Mouse (Mus musculus): ENCODE data around the gene Ak3. TPM values are rescaled to one million over a fixed set of nuclear protein-coding genes. Genes with fewer than 3 reads are reported as not detected.
"Not testable (repeated sequence)": the region's sequence is repeated elsewhere in the genome, so short reads cannot be mapped to it uniquely, and the experiment has no call there.

The Ak3 gene
- polyA plus RNA-seq, 1 experiment from 2014 or later, result 76.8 TPM

DNA sequence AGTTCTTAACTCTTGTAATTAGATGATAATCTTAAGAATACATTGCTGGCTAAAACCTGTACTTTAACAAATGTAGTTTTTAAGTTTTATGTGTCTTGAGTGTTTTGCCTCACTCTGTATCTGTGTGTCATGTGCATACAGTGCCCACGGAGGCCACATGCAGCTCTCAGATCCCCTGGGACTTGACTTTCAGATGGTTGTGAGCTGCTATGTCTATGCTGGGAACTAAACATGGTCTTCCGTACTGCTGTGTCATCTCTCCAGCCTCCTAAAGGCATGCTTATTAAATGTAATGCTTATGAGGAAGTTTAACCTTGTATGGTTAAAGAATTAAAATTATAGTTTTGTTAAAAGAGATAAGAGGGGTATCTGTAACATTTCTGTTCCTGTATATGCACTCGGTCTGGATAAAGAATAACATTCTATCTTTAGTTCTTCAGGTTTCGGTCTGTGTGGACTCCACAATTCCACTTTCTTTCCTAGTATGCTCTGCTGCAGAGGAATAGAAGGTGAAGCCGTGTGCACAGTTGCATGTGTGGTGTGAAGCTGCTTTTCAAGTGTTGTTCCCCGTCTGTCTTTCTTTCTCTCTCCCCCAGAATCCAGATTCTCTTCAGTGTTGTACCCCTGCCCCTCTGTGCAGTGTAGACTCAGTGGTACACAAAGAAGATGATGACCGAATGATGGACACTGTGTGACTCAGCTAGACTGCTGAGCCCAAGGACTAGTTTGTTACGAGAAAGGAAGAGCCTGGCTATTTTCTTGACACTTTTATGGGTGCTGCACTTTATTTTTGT, 32.2 kb downstream of the Ak3 start:
- Histone ChIP-seq H3K36me3 (ENCODE audit: control insufficient read depth, insufficient read depth, low read length) (peaks cover 72% of the 10 kb centered on the region), H3K9ac (ENCODE audit: low read length) (no peak overlapping the region), H3K9me3 (replicated peaks; ENCODE audit: control insufficient read depth, low read length) (no peaks in the 10 kb centered on the region), H3K4me3 (ENCODE audit: low read depth, low read length) (no peak overlapping the region), H3K27me3 (replicated peaks; ENCODE audit: control insufficient read depth, insufficient read depth, low read length) (no peaks in the 10 kb centered on the region), H3K27ac (ENCODE audit: low read depth, low read length) (no peak overlapping the region), H3K4me1 (ENCODE audit: control insufficient read depth, insufficient read depth, low read length) (no peaks in the 10 kb centered on the region), H3K4me2 (ENCODE audit: low read length) (no peak overlapping the region)
- 92% methylated on average over 8 of the region's 8 CpGs for WGBS
- DNase-seq (ENCODE audit: low spot score), result no peak
- ATAC-seq, result no peak

DNA sequence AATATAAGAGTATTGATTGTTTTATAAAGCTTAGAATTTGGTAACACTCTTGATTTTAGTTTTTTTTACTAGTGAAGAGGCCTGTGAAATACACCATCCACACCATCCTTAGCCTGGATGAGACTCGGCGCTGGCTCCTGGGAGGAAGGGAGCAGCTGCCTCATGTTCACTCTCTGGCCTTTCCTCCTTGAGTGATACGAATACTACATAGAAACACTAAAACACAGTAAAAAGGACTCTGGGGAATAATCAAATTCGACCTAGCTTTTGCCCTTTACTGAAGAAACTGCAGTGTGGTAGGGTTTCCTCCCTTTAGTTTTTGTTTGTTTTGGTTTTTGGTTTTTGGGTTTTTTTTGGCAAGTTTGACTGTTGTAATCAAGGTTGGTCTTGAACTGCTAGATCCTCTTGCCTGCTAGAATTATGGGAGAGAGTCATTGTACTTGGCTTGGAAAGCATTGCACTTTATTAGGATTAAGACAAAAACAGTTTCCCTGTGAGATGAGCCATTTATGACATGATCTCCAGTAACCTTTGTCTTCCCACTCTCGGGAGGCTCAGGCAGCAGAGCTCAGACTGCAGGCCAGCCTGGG, 33.2 kb downstream of the Ak3 start:
- ATAC-seq, result no peak
- H3K9ac ChIP-seq (ENCODE audit: low read length), result no peak overlapping the region
- no peak for DNase-seq (ENCODE audit: low spot score)
- H3K9me3 ChIP-seq (replicated peaks; ENCODE audit: control insufficient read depth, low read length), result no peaks in the 10 kb centered on the region
- no peak overlapping the region for H3K4me3 ChIP-seq (ENCODE audit: low read depth, low read length)
- H3K4me1 ChIP-seq (ENCODE audit: control insufficient read depth, insufficient read depth, low read length), result no peaks in the 10 kb centered on the region
- WGBS, result 89% methylated on average over 5 of the region's 5 CpGs
- no peaks in the 10 kb centered on the region for H3K27me3 ChIP-seq (replicated peaks; ENCODE audit: control insufficient read depth, insufficient read depth, low read length)
- peaks cover 66% of the 10 kb centered on the region for H3K36me3 ChIP-seq (ENCODE audit: control insufficient read depth, insufficient read depth, low read length)
- H3K4me2 ChIP-seq (ENCODE audit: low read length), result no peak overlapping the region
- H3K27ac ChIP-seq (ENCODE audit: low read depth, low read length), result no peak overlapping the region

DNA sequence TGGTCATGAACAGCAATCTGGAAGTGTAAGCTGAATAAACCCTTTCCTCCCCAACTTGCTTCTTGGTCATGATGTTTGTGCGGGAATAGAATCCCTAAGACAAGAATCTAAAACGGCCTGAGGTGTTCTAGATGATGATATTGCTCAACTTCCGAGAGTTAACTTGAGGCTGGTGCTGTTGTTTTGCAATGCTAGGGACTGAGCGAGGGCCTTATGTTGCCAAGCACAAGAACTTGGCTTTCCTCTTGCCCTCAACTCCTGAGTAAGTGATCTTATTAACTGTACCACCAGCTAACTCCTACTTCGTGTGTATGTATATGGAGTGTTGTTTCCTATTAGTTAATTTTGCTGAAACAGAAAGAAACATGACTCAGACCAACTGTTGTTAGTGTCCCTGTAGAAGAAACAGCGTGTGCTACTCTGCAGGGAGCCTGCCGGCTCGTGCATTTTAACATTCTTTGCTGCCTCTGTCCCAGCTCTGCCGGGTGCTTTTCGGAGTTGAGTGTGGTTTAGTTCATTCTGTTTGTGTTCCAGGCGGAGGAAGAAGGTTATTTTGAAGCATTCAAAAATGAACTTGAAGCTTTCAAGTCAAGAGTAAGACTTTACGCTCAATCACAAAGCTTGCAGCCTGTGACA, 36.3 kb downstream of the Ak3 start:
- DNase-seq (ENCODE audit: low spot score) (no peak), ATAC-seq (no peak)
- Histone ChIP-seq H3K27ac (ENCODE audit: low read depth, low read length) (no peak overlapping the region), H3K27me3 (replicated peaks; ENCODE audit: control insufficient read depth, insufficient read depth, low read length) (no peaks in the 10 kb centered on the region), H3K4me2 (ENCODE audit: low read length) (no peak overlapping the region), H3K36me3 (ENCODE audit: control insufficient read depth, insufficient read depth, low read length) (peaks cover 68% of the 10 kb centered on the region), H3K4me3 (ENCODE audit: low read depth, low read length) (no peak overlapping the region), H3K9ac (ENCODE audit: low read length) (no peak overlapping the region), H3K9me3 (replicated peaks; ENCODE audit: control insufficient read depth, low read length) (no peaks in the 10 kb centered on the region), H3K4me1 (ENCODE audit: control insufficient read depth, insufficient read depth, low read length) (no peaks in the 10 kb centered on the region)
- 90% methylated on average over 12 of the region's 12 CpGs for WGBS

DNA sequence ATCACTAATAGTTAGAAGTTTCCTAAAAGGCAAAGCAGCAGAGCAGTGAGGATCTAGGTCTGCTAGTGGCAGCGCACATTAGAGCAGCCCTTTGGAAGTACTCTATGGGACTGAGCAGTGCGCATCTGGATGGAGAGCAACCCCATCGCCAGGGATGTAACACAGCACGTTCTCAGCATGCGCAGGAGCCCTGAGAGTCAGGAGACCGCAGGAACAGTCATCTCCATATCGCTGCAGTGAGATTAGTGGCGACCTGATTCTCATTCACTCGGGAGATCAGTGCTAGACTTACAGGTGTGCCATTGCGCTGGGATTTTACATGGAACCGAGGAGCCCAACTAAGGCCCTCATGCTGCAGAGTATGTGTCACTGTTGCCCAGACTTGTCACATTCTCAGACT, 38.7 kb downstream of the Ak3 start:
- Histone ChIP-seq H3K27ac (ENCODE audit: low read depth, low read length) (no peak overlapping the region), H3K9me3 (replicated peaks; ENCODE audit: control insufficient read depth, low read length) (no peaks in the 10 kb centered on the region), H3K4me2 (ENCODE audit: low read length) (no peak overlapping the region), H3K36me3 (ENCODE audit: control insufficient read depth, insufficient read depth, low read length) (peaks cover 50% of the 10 kb centered on the region), H3K4me1 (ENCODE audit: control insufficient read depth, insufficient read depth, low read length) (no peaks in the 10 kb centered on the region), H3K4me3 (ENCODE audit: low read depth, low read length) (no peak overlapping the region), H3K9ac (ENCODE audit: low read length) (no peak overlapping the region), H3K27me3 (replicated peaks; ENCODE audit: control insufficient read depth, insufficient read depth, low read length) (no peaks in the 10 kb centered on the region)
- DNase-seq (ENCODE audit: low spot score) (no peak), ATAC-seq (no peak)
- 94% methylated on average over 11 of the region's 11 CpGs for WGBS

DNA sequence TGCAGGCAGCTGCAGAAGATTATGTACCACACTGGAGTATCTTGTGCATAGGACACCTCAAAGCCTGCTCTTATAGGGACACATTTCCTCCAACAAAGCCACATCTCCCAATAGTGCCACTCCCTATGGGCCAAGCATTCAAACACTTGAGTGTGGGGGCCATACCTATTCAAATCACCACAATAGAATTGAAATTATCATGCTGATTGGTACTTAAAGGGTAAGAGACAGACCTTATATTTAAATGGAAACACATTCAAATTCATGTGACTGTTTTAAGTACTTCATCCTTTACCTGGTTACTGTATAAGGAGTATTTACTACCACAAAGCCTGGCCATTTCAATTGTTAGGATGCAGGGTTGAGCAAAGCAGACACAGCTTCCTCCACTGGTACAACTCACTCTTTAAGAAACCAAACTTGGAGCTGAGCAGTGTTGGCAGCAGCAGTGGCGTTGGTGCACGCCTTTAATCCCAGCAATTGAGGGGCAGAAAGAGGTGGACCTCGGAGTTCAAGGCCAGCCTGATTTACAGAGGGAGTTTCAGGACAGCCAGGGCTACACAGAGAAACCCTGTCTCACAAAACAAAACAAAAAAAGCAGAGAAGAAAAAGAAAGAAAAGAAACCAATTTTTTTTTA, 39.6 kb downstream of the Ak3 start:
- Histone ChIP-seq H3K4me1 (ENCODE audit: control insufficient read depth, insufficient read depth, low read length) (no peaks in the 10 kb centered on the region), H3K27me3 (replicated peaks; ENCODE audit: control insufficient read depth, insufficient read depth, low read length) (no peaks in the 10 kb centered on the region), H3K4me3 (ENCODE audit: low read depth, low read length) (no peak overlapping the region), H3K9me3 (replicated peaks; ENCODE audit: control insufficient read depth, low read length) (no peaks in the 10 kb centered on the region), H3K9ac (ENCODE audit: low read length) (no peak overlapping the region), H3K4me2 (ENCODE audit: low read length) (no peak overlapping the region), H3K27ac (ENCODE audit: low read depth, low read length) (no peak overlapping the region), H3K36me3 (ENCODE audit: control insufficient read depth, insufficient read depth, low read length) (peaks cover 43% of the 10 kb centered on the region)
- DNase-seq (ENCODE audit: low spot score) (no peak), ATAC-seq (no peak)
- WGBS, result 88% methylated on average over 3 of the region's 3 CpGs

DNA sequence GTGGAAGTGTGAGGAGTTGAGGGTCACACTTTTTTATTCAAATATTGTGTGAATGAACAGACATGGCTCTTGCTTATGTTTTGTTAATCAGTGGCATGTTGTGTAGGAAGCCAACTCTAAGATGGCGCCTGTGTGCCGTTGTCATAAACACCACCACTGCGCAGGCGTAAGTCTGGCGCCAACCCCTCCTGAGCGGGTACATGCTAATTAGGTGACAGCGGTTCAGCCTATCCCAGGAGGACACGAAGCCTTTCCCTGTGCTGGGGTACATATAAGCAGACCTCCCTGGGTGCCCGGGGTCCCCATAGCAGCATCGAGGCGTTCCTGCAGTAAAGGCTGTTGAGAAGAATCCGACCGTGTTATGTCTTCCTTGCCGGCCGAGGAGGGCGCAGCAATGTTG, 47.4 kb downstream of the Ak3 start:
- WGBS, result 96% methylated on average over 16 of the region's 16 CpGs
- not testable (repeated sequence) for H3K4me2 ChIP-seq (ENCODE audit: low read length); DNase-seq (ENCODE audit: low spot score); H3K27ac ChIP-seq (ENCODE audit: low read depth, low read length); H3K4me1 ChIP-seq (ENCODE audit: control insufficient read depth, insufficient read depth, low read length); H3K9me3 ChIP-seq (replicated peaks; ENCODE audit: control insufficient read depth, low read length); H3K9ac ChIP-seq (ENCODE audit: low read length); H3K4me3 ChIP-seq (ENCODE audit: low read depth, low read length); H3K27me3 ChIP-seq (replicated peaks; ENCODE audit: control insufficient read depth, insufficient read depth, low read length); ATAC-seq
- peaks cover 52% of the 10 kb centered on the region for H3K36me3 ChIP-seq (ENCODE audit: control insufficient read depth, insufficient read depth, low read length)

DNA sequence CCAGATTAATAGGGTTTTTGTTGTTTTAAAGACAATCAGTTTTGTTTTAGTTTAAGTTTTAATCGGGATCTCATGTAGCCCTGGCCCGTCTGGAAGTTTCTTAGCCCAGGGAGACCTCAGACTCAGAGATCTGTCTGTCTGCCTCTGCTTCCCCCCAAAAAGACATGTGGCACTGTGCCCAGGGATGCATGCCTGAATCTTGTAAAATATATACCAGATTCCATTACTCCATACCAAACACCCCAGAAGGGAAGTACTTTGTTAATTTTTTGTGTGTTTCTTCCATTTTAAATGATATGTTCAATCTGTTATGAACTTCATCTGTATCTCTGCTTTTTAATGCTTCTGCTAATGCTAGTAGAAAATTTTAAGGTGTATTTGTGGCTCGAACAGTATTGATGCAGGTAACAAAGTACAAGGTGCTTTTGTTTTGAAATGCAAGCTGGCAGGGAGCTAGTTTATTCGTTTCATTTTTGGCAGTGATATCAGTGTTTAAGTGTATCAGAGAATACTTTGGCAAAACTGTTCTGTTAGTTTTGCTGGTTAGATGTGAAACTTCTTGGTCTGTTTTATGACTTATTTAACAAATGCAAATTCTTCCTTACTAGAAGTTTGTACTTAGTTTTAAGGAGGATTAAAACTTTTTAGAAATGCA, 49.7 kb downstream of the Ak3 start:
- Histone ChIP-seq H3K9me3 (replicated peaks; ENCODE audit: control insufficient read depth, low read length) (no peaks in the 10 kb centered on the region), H3K27ac (ENCODE audit: low read depth, low read length) (no peak overlapping the region), H3K4me1 (ENCODE audit: control insufficient read depth, insufficient read depth, low read length) (peaks cover 3% of the 10 kb centered on the region), H3K9ac (ENCODE audit: low read length) (no peak overlapping the region), H3K4me3 (ENCODE audit: low read depth, low read length) (no peak overlapping the region), H3K27me3 (replicated peaks; ENCODE audit: control insufficient read depth, insufficient read depth, low read length) (no peaks in the 10 kb centered on the region), H3K36me3 (ENCODE audit: control insufficient read depth, insufficient read depth, low read length) (peaks cover 66% of the 10 kb centered on the region), H3K4me2 (ENCODE audit: low read length) (no peak overlapping the region)
- ATAC-seq, result no peak
- 90% methylated on average over 4 of the region's 4 CpGs for WGBS
- no peak for DNase-seq (ENCODE audit: low spot score)

DNA sequence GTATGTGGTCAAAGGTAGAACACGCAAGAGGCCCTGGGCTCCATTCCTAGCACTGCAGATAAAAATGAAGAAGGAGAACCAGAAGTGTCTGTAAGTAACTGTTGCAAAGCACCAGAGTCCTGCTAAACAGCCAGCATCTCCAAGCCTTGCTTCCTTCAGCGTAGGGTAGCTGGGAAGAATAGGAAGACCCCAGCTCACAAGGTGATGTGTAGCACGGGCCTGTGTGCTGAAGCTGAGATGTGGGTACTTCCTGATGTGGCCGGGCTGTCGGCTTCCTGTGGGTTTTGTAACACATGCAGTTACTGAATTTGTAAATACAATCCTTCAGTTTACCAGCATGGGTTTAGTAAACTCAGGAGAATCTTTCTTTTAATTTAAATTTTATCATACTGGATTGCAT, 52.4 kb downstream of the Ak3 start:
- Histone ChIP-seq H3K27ac (ENCODE audit: low read depth, low read length) (no peak overlapping the region), H3K4me3 (ENCODE audit: low read depth, low read length) (no peak overlapping the region), H3K4me2 (ENCODE audit: low read length) (no peak overlapping the region), H3K27me3 (replicated peaks; ENCODE audit: control insufficient read depth, insufficient read depth, low read length) (no peaks in the 10 kb centered on the region), H3K9me3 (replicated peaks; ENCODE audit: control insufficient read depth, low read length) (no peaks in the 10 kb centered on the region), H3K9ac (ENCODE audit: low read length) (no peak overlapping the region), H3K4me1 (ENCODE audit: control insufficient read depth, insufficient read depth, low read length) (peaks cover 12% of the 10 kb centered on the region), H3K36me3 (ENCODE audit: control insufficient read depth, insufficient read depth, low read length) (peaks cover 40% of the 10 kb centered on the region)
- ATAC-seq (no peak), DNase-seq (ENCODE audit: low spot score) (no peak)
- 91% methylated on average over 5 of the region's 5 CpGs for WGBS

Data from forebrain, embryonic 14.5 days (tissue).